Mouse (Mus musculus) CH12.LX (cell line): ENCODE results near the gene Gjb5. TPM values are rescaled to one million over a fixed set of nuclear protein-coding genes. Genes with fewer than 3 reads are reported as not detected.

Source experiments
- DNase-seq: peaks from one replicate; pipeline ENCODE4 v3.0.0-alpha.2; 2013; ENCODE audit errors: extremely low read depth
- H3K27ac ChIP-seq: 2 replicates; pipeline ENCODE4 v1.5.1; 2012; ENCODE audit warnings: low read depth, mild to moderate bottlenecking, control low read depth, moderate library complexity; ENCODE audit not compliant: insufficient read depth
- H3K27me3 ChIP-seq: replicated peaks from 2 replicates; pipeline ENCODE3; 2012; ENCODE audit warnings: inconsistent platforms
- H3K36me3 ChIP-seq, 2 experiments: replicated peaks in 1 of 2; 2 replicates each; pipeline versions ENCODE3 to v1.6.1; 2012; ENCODE audit warnings: inconsistent platforms in 1 of 2, low read length in 1 of 2, mild to moderate bottlenecking in 1 of 2, mixed read lengths in 1 of 2, moderate library complexity in 1 of 2; ENCODE audit not compliant: control insufficient read depth in 1 of 2, insufficient read depth in 1 of 2
- H3K4me1 ChIP-seq, 2 experiments: 2 replicates each; pipeline ENCODE4 v1.6.1; 2012; ENCODE audit warnings: inconsistent platforms in 1 of 2, moderate library complexity in 1 of 2; ENCODE audit not compliant: insufficient read depth in 2 of 2, control insufficient read depth in 1 of 2
- H3K4me2 ChIP-seq: 2 replicates; pipeline ENCODE4 v1.6.1; 2012; ENCODE audit warnings: low read depth, mild to moderate bottlenecking, control low read depth; ENCODE audit not compliant: poor library complexity, insufficient read depth, severe bottlenecking
- H3K4me3 ChIP-seq, 3 experiments: fragments of 150-350 bp in 1 of 3; sonication (generic) in 1 of 3; replicated peaks in 1 of 3; 2 replicates each; pipeline versions ENCODE3 to v1.5.1; 2011 to 2012; ENCODE audit warnings: low read depth in 2 of 3, low read length in 2 of 3, mild to moderate bottlenecking in 2 of 3, moderate library complexity in 2 of 3, control low read depth in 1 of 3, improper control_type of control experiment in 1 of 3, inconsistent platforms in 1 of 3, mixed read lengths in 1 of 3; ENCODE audit not compliant: poor library complexity in 1 of 3
- H3K79me2 ChIP-seq: replicated peaks from 2 replicates; pipeline ENCODE4 v1.6.1; 2012; ENCODE audit warnings: mild to moderate bottlenecking, moderate library complexity; ENCODE audit not compliant: control insufficient read depth, poor library complexity, insufficient read depth, severe bottlenecking; ENCODE audit errors: extremely low read depth
- H3K9ac ChIP-seq: 2 replicates; pipeline ENCODE4 v1.6.1; 2012; ENCODE audit warnings: low read depth, mild to moderate bottlenecking, control low read depth, moderate library complexity; ENCODE audit not compliant: insufficient read depth
- H3K9me3 ChIP-seq: replicated peaks from 2 replicates; pipeline ENCODE3; 2012; ENCODE audit warnings: low read length, inconsistent platforms, mixed read lengths
- BHLHE40 ChIP-seq: IDR thresholded peaks from 2 replicates; pipeline ENCODE4 v1.6.1; 2011; ENCODE audit warnings: mild to moderate bottlenecking, low read depth, low read length, improper control_type of control experiment
- CHD1 ChIP-seq: IDR thresholded peaks from 2 replicates; pipeline ENCODE4 v1.6.1; 2012; ENCODE audit warnings: low read depth, low read length, improper control_type of control experiment, inconsistent platforms
- GABPA ChIP-seq: IDR thresholded peaks from 2 replicates; pipeline ENCODE4 v1.6.1; 2012; ENCODE audit warnings: low read depth, low read length, improper control_type of control experiment, inconsistent platforms; ENCODE audit not compliant: insufficient replicate concordance
- HCFC1 ChIP-seq: IDR thresholded peaks from 2 replicates; pipeline ENCODE4 v1.6.1; 2012; ENCODE audit warnings: low read depth, mild to moderate bottlenecking, inconsistent platforms, low read length, improper control_type of control experiment
- IRF4 ChIP-seq: IDR thresholded peaks from 2 replicates; pipeline ENCODE4 v1.6.1; 2014; ENCODE audit warnings: low read depth, mild to moderate bottlenecking, inconsistent platforms, low read length, improper control_type of control experiment
- JUN ChIP-seq: IDR thresholded peaks from 2 replicates; pipeline ENCODE4 v1.6.1; 2011; ENCODE audit warnings: low read depth, mild to moderate bottlenecking, low read length, improper control_type of control experiment, moderate library complexity; ENCODE audit not compliant: insufficient read depth
- KAT2A ChIP-seq: IDR thresholded peaks from 2 replicates; pipeline ENCODE4 v1.6.1; 2012; ENCODE audit warnings: low read length, improper control_type of control experiment, inconsistent platforms; ENCODE audit not compliant: insufficient replicate concordance
- MAFK ChIP-seq: IDR thresholded peaks from 2 replicates; pipeline ENCODE4 v1.6.1; 2011; ENCODE audit warnings: low read length, improper control_type of control experiment; ENCODE audit not compliant: insufficient replicate concordance
- NRF1 ChIP-seq: IDR thresholded peaks from 2 replicates; pipeline ENCODE4 v1.6.1; 2014; ENCODE audit warnings: low read depth, mild to moderate bottlenecking, inconsistent platforms, low read length, improper control_type of control experiment, moderate library complexity
- PAX5 ChIP-seq: IDR thresholded peaks from 2 replicates; pipeline ENCODE4 v1.6.1; 2012; ENCODE audit warnings: low read length, inconsistent platforms, mixed read lengths
- POLR2A ChIP-seq: IDR thresholded peaks from 2 replicates; pipeline ENCODE4 v1.6.1; 2011; ENCODE audit warnings: low read depth, mild to moderate bottlenecking, improper control_type of control experiment, low read length
- POLR2AphosphoS2 ChIP-seq: IDR thresholded peaks from 2 replicates; pipeline ENCODE4 v1.6.1; 2011; ENCODE audit warnings: low read depth, low read length, improper control_type of control experiment
- RCOR1 ChIP-seq: conservative IDR thresholded peaks from 2 replicates; pipeline ENCODE4 v1.6.1; 2012; ENCODE audit warnings: low read depth, mild to moderate bottlenecking, inconsistent platforms, low read length, improper control_type of control experiment
- SIN3A ChIP-seq: IDR thresholded peaks from 2 replicates; pipeline ENCODE4 v1.6.1; 2012; ENCODE audit warnings: low read length, improper control_type of control experiment, inconsistent platforms
- SMC3 ChIP-seq: IDR thresholded peaks from 2 replicates; pipeline ENCODE4 v1.6.1; 2011; ENCODE audit warnings: low read depth, low read length, improper control_type of control experiment
- TBP ChIP-seq: conservative IDR thresholded peaks from 2 replicates; pipeline ENCODE4 v1.6.1; 2011; ENCODE audit warnings: low read depth, low read length, improper control_type of control experiment
- TCF12 ChIP-seq: IDR thresholded peaks from 2 replicates; pipeline ENCODE4 v1.6.1; 2014; ENCODE audit warnings: low read depth, mild to moderate bottlenecking, inconsistent platforms, low read length, improper control_type of control experiment
- ZKSCAN1 ChIP-seq: IDR thresholded peaks from 2 replicates; pipeline ENCODE4 v1.6.1; 2012; ENCODE audit warnings: low read depth, inconsistent platforms, low read length, improper control_type of control experiment, borderline replicate concordance
- ZMIZ1 ChIP-seq: IDR thresholded peaks from 2 replicates; pipeline ENCODE4 v1.6.1; 2012; ENCODE audit warnings: low read depth, mild to moderate bottlenecking, inconsistent platforms, low read length, improper control_type of control experiment
- ZNF384 ChIP-seq: IDR thresholded peaks from 2 replicates; pipeline ENCODE4 v1.6.1; 2012; ENCODE audit warnings: low read depth, low read length, improper control_type of control experiment, inconsistent platforms
- dilution Hi-C: fragments of 300-500 bp; cut with MboI; formaldehyde crosslinking; loops from 2 replicates; pipeline ENCODE4 v1.14.3; 2020; ENCODE audit warnings: low sequenced_read_pairs; ENCODE audit not compliant: extremely low pct_unique_long_range_greater_than_20kb, extremely low pct_ligation_motif_present
- in situ Hi-C: fragments of 300-500 bp; cut with MboI; formaldehyde crosslinking; loops from 3 replicates; pipeline ENCODE4 v1.14.3; 2019; ENCODE audit warnings: low sequenced_read_pairs, low pct_ligation_motif_present, low pct_unique_long_range_greater_than_20kb, mixed read lengths
- polyA plus RNA-seq: library from polyadenylated mRNA; unstranded; fragments of >175 nt; gene quantifications from 2 replicates; pipeline ENCODE4 v1.2.1, GENCODE M21; 2012; ENCODE audit warnings: low read depth; ENCODE audit not compliant: insufficient read length
- total RNA-seq, 2 experiments: library from RNA; depleted of rRNA; stranded (reverse); fragments of 300-350 nt in 1 of 2; fragments of >200 nt in 1 of 2; gene quantifications; 2 replicates each; pipeline ENCODE4 v1.2.3; 2012 to 2014

Gene Gjb5
- total and polyA plus RNA-seq, 3 experiments, result 0.34 to 0.50 TPM; not detected in 1

- peaks cover 0 to 2% of the 10 kb centered on the region in 2 experiments; a peak in 1 of 4 replicates for H3K4me1 ChIP-seq
- TF ChIP-seq NRF1, result no peak
- no peak for TF ChIP-seq ZKSCAN1
- no peak for TF ChIP-seq IRF4
- no peak for TF ChIP-seq TCF12
- TF ChIP-seq HCFC1, result no peak
- TF ChIP-seq ZNF384, result no peak
- TF ChIP-seq SMC3, result no peak
- TF ChIP-seq, all 38 proteins: peak for 0
- Histone ChIP-seq H3K4me2 (no peak overlapping the region), H3K36me3 (no peaks in the 10 kb centered on the region), H3K9me3 (no peaks in the 10 kb centered on the region), H3K4me3 (no peak overlapping the region), H3K79me2 (no peaks in the 10 kb centered on the region), H3K27ac (no peak overlapping the region), H3K27me3 (peaks cover 8% of the 10 kb centered on the region), H3K9ac (no peak overlapping the region)
- DNase-seq, result no peak
- in situ Hi-C loops, result no loop called here
- dilution Hi-C loops, result no loop called here
Observed at GRCm38 (mm10) chr4:127331171-127331570, 26.8 kb downstream of the Gjb5 start.

- no peaks in the 10 kb centered on the region for H3K9me3 ChIP-seq
Observed at GRCm38 (mm10) chr4:127330181-127331100, 27.5 kb downstream of the Gjb5 start, which contains the start of gene Gjb3. Gjb3 (minus strand) TSS chr4:127330844.

More at GRCm38 (mm10) chr4:127330181-127331100, 27.5 kb downstream of the Gjb5 start, which contains the start of gene Gjb3:
- dilution Hi-C loops (no loop called here), in situ Hi-C loops (no loop called here)
- Histone ChIP-seq H3K4me1 (peaks cover 0 to 2% of the 10 kb centered on the region in 2 experiments; a peak in 1 of 4 replicates), H3K36me3 (no peaks in the 10 kb centered on the region), H3K4me2 (no peak within 1 kb of the TSS), H3K27ac (no peak within 1 kb of the TSS), H3K27me3 (peaks cover 9% of the 10 kb centered on the region), H3K4me3 (no peak within 1 kb of the TSS), H3K79me2 (no peaks in the 10 kb centered on the region), H3K9ac (no peak within 1 kb of the TSS)
- DNase-seq, result no peak
- TF ChIP-seq KAT2A, result no peak
- TF ChIP-seq TCF12, result no peak
- no peak for TF ChIP-seq MAFK
- no peak for TF ChIP-seq TBP
- no peak for TF ChIP-seq RCOR1
- no peak for TF ChIP-seq ZMIZ1
- no peak for TF ChIP-seq NRF1
- TF ChIP-seq BHLHE40, result no peak
- TF ChIP-seq HCFC1, result no peak
- no peak for TF ChIP-seq GABPA
- TF ChIP-seq SIN3A, result no peak
- no peak for TF ChIP-seq PAX5
- no peak for TF ChIP-seq JUN
- TF ChIP-seq POLR2A, result no peak
- TF ChIP-seq CHD1, result no peak
- no peak for TF ChIP-seq POLR2AphosphoS2
